Mouse (Mus musculus): ENCODE measurements around the gene Slc25a43.
A peak's percentile ranks its signal among the peaks of the same experiment; 100 is the strongest.

DNA sequence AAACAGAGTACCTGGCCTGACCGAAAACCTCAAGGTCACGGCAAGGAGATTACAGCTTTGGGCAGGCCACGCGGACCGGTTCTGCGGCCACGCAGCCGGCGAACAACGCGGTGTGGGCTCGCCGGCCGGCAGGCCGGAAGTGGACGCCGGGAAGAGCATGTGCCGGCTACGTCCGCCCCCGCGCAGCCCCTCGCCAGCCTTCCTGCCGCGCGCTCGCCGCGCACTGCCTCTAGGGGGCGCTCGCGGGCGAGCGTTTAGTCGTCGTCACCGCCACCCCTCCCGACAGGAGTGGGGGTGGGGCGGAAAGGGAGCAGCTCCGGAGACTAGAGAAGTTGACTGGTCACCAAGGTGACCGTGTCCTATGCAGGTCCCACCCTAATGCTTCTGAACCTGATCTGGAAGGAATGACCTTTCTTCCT, 52.7 kb downstream of the Slc25a43 start:
- TF ChIP-seq CTCF (IDR thresholded peaks at IDR 0.05; ENCODE audit: low read depth): peak; percentile 78
- peak; percentile 61 for TF ChIP-seq EP300 (IDR thresholded peaks at IDR 0.05; ENCODE audit: low read depth)
